8 mouse cellular contexts compared by ENCODE assay signal in the genomic region with DNA sequence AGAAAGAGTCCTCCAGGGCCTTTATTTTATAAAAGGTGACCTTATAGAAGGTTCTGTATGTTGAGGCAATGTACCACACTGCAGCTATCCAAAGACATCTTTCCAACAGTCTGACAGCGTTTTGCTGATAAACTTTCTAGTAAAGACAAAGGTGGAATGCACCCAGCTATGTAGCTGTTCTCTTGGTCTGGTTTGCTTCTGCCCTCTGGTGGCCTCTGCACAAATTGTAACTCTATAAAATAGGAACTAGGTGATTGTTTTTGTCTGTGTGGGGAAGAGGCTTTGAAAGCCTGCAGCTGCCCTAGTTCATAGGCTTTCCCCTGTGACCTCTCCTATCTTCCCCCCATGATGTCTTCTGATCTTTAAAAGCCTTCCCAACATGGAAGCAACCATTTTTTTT. TPM values are rescaled to one million over a fixed set of nuclear protein-coding genes. Genes with fewer than 3 reads are reported as not detected.
DNase-seq lines count a peak whose midpoint lies in the region; ATAC-seq and TF ChIP-seq lines count a peak whose summit lies in the region.

No protein-coding gene starts in this region.

- TF ChIP-seq CTCF in thymus, adult 2 months (IDR thresholded peaks at IDR 0.05; ENCODE audit: borderline replicate concordance, control insufficient read depth, extremely low read depth, insufficient read depth, low read length, poor library complexity), result no peak
- peak; percentile 88 for TF ChIP-seq CTCF in intestine, postnatal 0 days (IDR thresholded peaks at IDR 0.05; ENCODE audit: low read depth)

- no peaks in the 10 kb centered on the region for H3K27me3 ChIP-seq in thymus, adult 2 months (ENCODE audit: control insufficient read depth, insufficient read depth, low read length)
- H3K27me3 ChIP-seq in intestine, postnatal 0 days (replicated peaks; ENCODE audit: control insufficient read depth, insufficient read depth, low read length), result no peaks in the 10 kb centered on the region
- peaks cover 3% of the 10 kb centered on the region; the same call in 1 of the 2 replicates for H3K27me3 ChIP-seq in midbrain, embryonic 11.5 days (ENCODE audit: control insufficient read depth, insufficient read depth, low read length)

- no peaks in the 10 kb centered on the region for H3K36me3 ChIP-seq in thymus, adult 2 months (ENCODE audit: control insufficient read depth, insufficient read depth, low read length)
- no peaks in the 10 kb centered on the region for H3K36me3 ChIP-seq in intestine, postnatal 0 days (ENCODE audit: control insufficient read depth, insufficient read depth)
- H3K36me3 ChIP-seq in midbrain, embryonic 11.5 days (ENCODE audit: control insufficient read depth, insufficient read depth, low read length), result no peaks in the 10 kb centered on the region

- H3K9ac ChIP-seq in intestine, postnatal 0 days (ENCODE audit: low read depth, low read length), result no peak overlapping the region
- no peak overlapping the region for H3K9ac ChIP-seq in midbrain, embryonic 11.5 days (ENCODE audit: low read length)

- intact Hi-C loops in left cerebral cortex, postnatal 14 days (cut with DNase I), result loop anchor here (5.0 kb wide), 1 partner anchor 338 kb away; a partner anchor contains a TSS

- no peak for TF ChIP-seq POLR2A in thymus, adult 2 months (IDR thresholded peaks at IDR 0.05; ENCODE audit: control insufficient read depth, extremely low read depth, insufficient read depth, low read length, poor library complexity)

- no peak for ATAC-seq in intestine, postnatal 0 days
- peak; percentile 77 for ATAC-seq in midbrain, embryonic 11.5 days (ENCODE audit: low FRiP score)

- no peak overlapping the region for H3K4me3 ChIP-seq in thymus, adult 2 months (ENCODE audit: control insufficient read depth, insufficient read depth, low read length)
- H3K4me3 ChIP-seq in intestine, postnatal 0 days (ENCODE audit: low read depth, low read length), result no peak overlapping the region
- no peak overlapping the region for H3K4me3 ChIP-seq in midbrain, embryonic 11.5 days (ENCODE audit: low read depth, low read length)

- 9% methylated on average over 1 of the region's 1 CpGs for WGBS in thymus, adult 2 months
- WGBS in intestine, postnatal 0 days, result 0% methylated on average over 1 of the region's 1 CpGs
- 12% methylated on average over 1 of the region's 1 CpGs for WGBS in midbrain, embryonic 11.5 days

- H3K4me2 ChIP-seq in intestine, postnatal 0 days (replicated peaks; ENCODE audit: low read depth), result no peak overlapping the region
- no peak overlapping the region for H3K4me2 ChIP-seq in midbrain, embryonic 11.5 days

- H3K9me3 ChIP-seq in intestine, postnatal 0 days (ENCODE audit: control insufficient read depth), result no peaks in the 10 kb centered on the region
- H3K9me3 ChIP-seq in midbrain, embryonic 11.5 days (ENCODE audit: control insufficient read depth, low read length), result no peaks in the 10 kb centered on the region

- H3K4me1 ChIP-seq in thymus, adult 2 months (replicated peaks; ENCODE audit: control insufficient read depth, insufficient read depth, low read length), result no peaks in the 10 kb centered on the region
- no peaks in the 10 kb centered on the region for H3K4me1 ChIP-seq in intestine, postnatal 0 days (replicated peaks; ENCODE audit: control insufficient read depth, insufficient read depth, low read length)
- H3K4me1 ChIP-seq in midbrain, embryonic 11.5 days (ENCODE audit: control insufficient read depth, insufficient read depth, low read length), result no peaks in the 10 kb centered on the region

- no peak overlapping the region for H3K27ac ChIP-seq in thymus, adult 2 months (ENCODE audit: control insufficient read depth, insufficient read depth, low read length)
- no peak overlapping the region for H3K27ac ChIP-seq in intestine, postnatal 0 days (ENCODE audit: low read depth, low read length)
- H3K27ac ChIP-seq in midbrain, embryonic 11.5 days (ENCODE audit: low read depth, low read length), result no peak overlapping the region

- peak; percentile 41 for DNase-seq in thymus, adult 2 months
- no peak for DNase-seq in thymus, adult 18-20 months
- DNase-seq in cerebellum, adult 9-11 months, result peak; percentile 35
- peak; percentile 33 to 44 for DNase-seq in frontal cortex, postnatal 25 days (ENCODE audit: low spot score in 2 of 2)
- peak; percentile 85 for DNase-seq in left cerebral cortex, postnatal 14 days (ENCODE audit: low spot score in 2 of 2)
- DNase-seq in midbrain, embryonic 11.5 days (ENCODE audit: low spot score, missing footprints), result peak; percentile 91
- DNase-seq in spleen, postnatal 36 days (ENCODE audit: low spot score in 2 of 2), result peak; percentile 41 to 53

RNA-seq across cellular contexts. Expression of a gene that starts 59.7 kb away (rescaled TPM):
- polyA plus RNA-seq in thymus, adult 2 months (2012; rRNA removed), result 0.05 and 0.15 TPM in 2 replicates
- polyA plus RNA-seq in intestine, postnatal 0 days (2015; fragmentation: Nextera tagmentation; extraction: Ambion mirVana), result 0.09 and 0.12 TPM in 2 replicates
- total RNA-seq in left cerebral cortex, postnatal 14 days (2021), result 1 to 10 TPM; 2.8 to 3.1 TPM
- polyA plus RNA-seq in midbrain, embryonic 11.5 days (2014; fragmentation: Nextera tagmentation; extraction: Ambion mirVana), result 0.11 TPM in 1 of 2 replicates, not detected in the other

Comparison
In these comparisons a context has a peak if more than half of its experiments do, and no peak if none do; other contexts are left out.
1. DNase-seq: peak in thymus, adult 2 months (single experiment), cerebellum, adult 9-11 months (single experiment), frontal cortex, postnatal 25 days (2 of 2), left cerebral cortex, postnatal 14 days (2 of 2), midbrain, embryonic 11.5 days (single experiment) and spleen, postnatal 36 days (2 of 2); none in thymus, adult 18-20 months (0 of 2).